Mouse (Mus musculus) right cerebral cortex, postnatal 10 days (tissue): ENCODE measurements around the gene Rps6kb2.

Experiments
- DNase-seq, 2 experiments: peaks; one replicate each; pipeline ENCODE4 v3.0.0; 2021; ENCODE audit warnings: low spot score in 2 of 2

Gene Rps6kb2

GRCm38 (mm10) chr19:4162646-4163542, at the start of gene Rps6kb2:
Rps6kb2 (minus strand) TSS chr19:4163354.
- DNase-seq = peak; percentile 98

DNA sequence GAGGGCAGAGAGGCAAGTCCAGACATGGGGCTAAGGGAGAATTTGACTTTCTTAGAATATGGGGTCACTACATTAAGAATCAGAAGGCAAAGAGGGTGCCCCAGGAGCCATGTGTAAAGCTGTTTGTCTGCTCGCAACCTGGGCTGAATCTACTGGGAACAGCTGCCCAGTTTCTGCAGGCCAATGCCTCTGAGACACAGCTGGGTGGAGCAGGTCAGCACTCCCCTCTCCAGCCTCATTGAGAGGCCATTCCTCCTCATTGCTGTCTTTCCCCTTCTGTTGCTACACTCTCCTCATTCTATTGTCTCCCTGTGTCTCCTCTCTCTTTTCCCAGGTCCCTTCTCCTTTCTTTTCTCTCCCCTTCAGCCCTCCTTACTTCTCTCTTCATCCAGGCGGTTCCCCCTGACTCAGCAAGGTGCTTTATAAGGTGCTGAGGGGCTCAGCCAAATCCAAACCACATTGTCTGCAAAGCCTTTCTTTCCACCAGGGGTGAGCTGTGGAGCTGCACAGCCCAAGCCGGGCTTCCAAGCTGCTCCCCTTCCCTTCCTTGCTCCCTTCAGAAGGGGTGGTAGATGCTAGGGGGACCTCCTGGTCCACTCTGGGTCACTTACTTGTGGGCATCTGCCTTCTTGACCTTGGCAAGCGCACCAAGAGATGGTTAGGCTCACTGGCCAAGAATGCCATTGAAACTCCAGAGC, 48.9 kb upstream of the Rps6kb2 start:
- no peak for DNase-seq

GRCm38 (mm10) chr19:4208563-4208962, 45.4 kb upstream of the Rps6kb2 start:
- no peak for DNase-seq

- DNase-seq = peak in 1 of 2 experiments; percentile 76
Measured at GRCm38 (mm10) chr19:4206971-4207370, 43.8 kb upstream of the Rps6kb2 start.

DNA sequence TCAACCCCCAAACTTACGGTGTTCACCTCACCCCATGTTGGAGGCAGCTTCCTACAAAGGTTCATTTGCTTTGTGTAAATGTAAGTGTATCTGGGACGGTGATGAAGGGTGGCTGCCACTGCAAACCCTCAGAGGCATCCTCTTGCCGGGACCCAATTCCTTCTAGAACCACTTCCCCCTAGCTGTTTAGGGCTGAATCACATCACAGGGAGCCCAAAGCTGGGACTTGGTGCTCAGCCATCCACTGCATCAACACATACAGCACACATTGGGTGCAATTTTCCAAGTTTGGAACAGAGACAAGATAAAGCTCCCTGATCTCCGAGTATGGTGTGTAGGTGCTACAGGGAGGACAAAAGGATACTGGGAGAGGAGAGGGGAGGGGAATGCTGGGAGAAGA, 41.7 kb upstream of the Rps6kb2 start:
- DNase-seq = no peak

DNA sequence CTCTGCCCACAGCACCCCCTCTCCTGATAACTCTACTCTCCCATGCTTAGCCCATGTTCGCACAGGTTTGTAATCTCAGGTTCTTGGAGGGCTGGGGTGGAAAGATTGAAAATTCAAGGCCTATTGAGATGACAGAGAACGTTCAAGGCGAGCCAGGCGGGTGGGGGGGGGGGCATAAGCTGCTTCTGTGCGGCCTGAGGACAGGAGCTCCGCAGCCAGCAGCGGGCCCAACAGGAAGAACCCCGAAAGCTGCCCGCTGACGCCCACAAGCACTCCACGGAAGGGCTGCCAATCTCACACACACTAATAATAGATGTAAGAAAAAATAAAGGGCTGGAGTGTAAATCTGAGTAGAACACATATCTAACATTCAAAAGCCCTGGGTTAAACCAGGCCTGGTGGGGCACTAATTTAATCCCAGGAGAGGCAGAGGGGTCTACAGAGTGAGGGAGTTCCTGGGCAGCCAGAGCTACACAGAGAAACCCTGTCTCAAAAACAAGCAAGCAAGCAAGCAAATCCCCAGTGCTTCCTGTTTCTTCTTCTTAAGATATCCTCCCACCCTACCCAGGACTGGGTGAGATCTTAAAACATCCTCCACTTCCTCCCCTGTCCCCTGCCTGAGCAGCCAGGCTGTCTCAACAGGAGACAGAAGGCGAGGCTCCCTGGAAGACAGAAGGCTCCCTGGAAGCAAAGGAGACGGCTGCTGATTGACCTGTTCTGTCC, 40.6 kb upstream of the Rps6kb2 start:
- no peak for DNase-seq

DNA sequence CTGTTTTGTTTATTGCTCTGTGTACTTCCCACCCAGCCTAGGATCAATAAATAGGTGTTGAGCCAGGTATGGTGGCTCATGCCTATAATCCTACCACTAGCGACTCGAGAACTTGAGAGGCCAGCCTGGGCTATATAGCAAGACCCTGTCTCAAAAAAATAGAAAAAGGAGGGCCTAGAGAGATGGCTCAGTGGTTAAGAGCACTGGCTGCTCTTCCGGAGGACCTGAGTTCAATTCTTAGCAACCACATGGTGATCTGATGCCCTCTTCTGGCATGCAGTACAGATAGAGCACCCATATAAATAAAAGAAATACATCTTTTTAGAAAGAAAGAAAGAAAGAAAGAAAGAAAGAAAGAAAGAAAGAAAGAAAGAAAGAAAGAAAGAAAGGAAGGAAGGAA, 40.0 kb upstream of the Rps6kb2 start:
- DNase-seq = no peak

DNA sequence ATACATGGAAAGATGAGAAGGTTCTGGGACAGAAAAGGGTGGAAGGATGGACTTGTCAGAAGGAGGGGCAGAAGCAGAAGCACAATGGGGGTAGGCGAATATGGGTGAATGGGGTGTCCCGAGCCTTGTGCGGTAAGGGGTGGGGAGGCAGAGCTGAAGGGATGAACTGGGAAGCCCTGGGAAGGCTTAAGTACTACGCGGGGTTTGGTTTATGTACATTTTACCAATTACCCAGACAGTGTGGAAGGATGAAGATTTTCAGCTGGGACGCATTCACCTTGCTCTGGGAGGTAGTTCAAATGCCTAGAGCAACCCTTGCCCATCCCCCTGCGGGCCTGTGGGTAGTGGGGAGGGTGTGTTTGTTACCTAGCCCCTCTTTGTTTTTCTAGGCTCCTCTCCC, 39.0 kb upstream of the Rps6kb2 start:
- no peak for DNase-seq

DNA sequence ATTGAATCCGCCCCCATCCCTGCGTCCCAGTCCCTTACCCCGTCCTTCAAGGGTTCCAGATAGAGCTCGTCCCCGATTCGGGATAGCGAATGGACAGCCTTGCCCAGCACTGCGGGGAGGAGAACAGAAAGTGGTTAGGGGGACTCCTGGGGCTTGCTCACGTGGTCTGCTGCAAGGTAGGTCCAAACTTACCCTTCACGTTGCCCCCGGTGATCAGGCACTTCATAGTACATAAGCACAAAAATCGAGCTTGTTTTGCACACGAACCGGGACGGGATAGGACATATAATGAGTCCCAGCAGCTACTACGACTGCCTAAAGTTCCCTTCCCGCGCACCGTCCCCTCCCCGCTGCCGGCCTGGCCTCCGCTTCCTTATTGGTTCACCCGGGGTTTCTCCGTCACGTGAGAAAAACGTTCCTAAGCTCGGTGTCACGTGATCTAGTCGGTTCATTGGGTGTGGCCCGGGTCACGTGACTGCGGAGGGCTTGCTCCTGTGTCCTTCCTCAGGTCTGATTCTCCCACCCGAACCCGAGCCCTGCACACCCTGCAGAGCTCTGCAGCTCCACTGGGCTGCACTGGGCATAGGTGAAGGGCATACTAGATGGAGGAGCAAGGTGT, 38.2 kb upstream of the Rps6kb2 start, which contains the start of gene Rad9a:
Gene Rad9a, minus strand, starts transcription at position 372 of the 619 bp plus-strand sequence.
- peak; percentile 98 to 99 for DNase-seq

DNA sequence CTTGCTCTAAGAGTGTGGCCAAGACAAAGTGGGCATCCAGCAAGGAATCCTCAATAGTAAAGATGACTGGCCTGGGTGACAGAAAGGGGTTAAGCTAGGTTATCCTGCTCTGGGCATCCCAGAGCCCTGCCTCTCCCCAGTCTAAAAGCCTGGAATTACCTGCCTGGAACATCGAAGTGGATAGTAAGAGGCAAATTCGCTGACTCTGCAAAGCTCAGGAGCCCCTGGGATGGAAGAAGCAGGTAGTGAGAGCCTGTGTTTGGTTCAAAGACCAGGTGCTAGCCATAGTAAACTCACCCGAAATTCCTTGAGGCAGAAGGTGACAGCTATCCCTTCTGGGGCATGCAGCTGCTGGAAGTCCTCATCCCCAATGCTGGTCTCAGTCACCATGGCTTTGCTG, 34.0 kb upstream of the Rps6kb2 start:
- no peak for DNase-seq

DNA sequence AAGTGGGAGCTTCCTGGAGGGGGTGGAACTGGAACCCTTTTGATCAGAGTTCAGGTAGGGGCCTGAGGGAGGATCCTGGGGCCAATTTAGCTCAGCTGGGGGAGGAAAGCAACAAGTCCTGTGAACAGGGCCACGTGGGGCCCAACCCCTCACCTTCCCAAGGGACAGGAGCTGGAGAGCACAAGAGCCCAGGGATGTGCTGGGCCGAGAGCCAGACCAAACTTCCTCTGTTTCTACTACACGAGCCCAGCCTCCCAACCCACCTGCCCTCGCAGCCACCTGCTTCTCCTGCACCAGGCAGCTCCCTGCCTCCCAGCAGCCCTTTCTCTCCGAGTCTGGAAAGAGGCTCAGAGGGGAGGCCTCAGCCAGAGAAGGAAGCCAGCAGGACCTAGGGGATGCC, 33.4 kb upstream of the Rps6kb2 start:
- no peak for DNase-seq

DNA sequence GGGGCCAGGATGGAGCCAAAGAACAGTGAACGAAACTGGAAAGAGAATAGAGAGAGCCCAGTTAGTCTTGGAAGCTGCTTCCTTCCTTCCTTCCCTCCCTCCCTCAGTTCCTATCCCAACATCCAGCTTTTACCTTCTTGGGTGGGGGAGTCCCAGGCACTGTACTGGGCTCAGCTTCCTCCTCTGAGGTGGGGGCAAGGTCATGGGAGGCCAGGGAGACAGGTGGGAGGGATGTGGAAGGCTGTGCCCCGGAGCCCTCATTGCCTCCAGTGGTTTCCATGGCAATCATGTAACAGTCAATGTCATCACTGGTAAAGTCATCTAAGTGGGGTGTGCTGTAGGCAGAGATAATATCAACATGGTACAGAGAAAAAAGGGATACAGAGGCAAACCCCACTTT, 32.9 kb upstream of the Rps6kb2 start:
- no peak for DNase-seq

GRCm38 (mm10) chr19:4194776-4195650, 31.9 kb upstream of the Rps6kb2 start:
- no peak for DNase-seq

- DNase-seq = no peak
Measured at GRCm38 (mm10) chr19:4194021-4194724, 31.0 kb upstream of the Rps6kb2 start.

DNA sequence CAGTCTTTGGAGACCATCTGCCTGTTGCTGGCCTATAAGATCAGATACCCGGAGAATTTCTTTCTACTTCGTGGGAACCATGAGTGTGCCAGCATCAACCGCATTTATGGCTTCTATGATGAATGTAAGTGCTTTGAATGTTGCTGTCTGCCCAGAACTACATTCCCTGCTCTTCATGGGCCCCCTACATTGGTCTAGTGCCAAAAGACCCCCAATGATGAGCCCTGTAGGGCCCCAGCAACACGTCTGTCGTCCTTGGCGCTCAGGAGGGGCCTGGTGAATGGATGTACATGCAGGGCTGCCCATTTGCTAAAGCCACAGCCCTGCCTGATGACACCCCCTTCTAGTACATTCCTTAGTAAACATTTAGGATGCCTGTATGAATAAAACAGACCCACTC, 30.0 kb upstream of the Rps6kb2 start:
- DNase-seq = no peak

DNA sequence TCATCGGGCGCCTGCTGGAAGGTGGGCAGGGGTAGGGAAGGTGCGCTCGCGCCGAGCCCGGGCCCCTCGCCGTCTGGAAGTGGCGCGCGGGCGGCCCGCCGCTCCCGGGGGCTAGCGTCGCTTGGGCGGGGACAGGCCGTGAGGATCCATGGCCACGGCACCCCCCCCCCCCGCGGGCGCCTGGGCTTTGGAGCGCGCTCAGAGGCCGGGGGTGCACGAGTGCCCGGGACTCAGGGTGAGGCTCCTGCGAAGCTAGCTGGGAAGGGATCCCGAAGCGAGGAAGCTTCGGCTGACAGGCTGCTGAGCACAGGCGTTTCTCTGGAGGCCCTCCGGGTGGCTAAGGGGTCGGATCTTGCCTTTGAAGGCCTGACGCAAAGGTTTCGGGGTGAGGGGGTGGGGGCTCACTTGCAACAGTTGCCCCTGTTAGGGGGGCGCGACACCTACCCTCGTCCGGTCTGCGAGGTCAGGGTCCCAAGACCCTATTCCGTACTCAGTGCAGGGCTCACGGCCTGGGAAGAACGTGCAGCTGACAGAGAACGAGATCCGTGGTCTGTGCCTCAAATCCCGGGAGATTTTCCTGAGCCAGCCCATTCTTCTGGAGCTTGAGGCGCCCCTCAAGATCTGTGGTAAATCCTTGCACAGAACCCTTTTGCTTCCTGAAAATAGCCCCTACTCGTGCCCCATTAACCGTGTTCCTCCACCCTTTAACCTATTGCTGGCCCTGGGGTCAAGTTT, 29.3 kb upstream of the Rps6kb2 start:
- DNase-seq = no peak

GRCm38 (mm10) chr19:4191528-4192250, 28.5 kb upstream of the Rps6kb2 start, which contains the start of gene Ppp1ca:
Ppp1ca (plus strand) TSS chr19:4192065.
- peak; percentile 93 to 95 for DNase-seq

DNA sequence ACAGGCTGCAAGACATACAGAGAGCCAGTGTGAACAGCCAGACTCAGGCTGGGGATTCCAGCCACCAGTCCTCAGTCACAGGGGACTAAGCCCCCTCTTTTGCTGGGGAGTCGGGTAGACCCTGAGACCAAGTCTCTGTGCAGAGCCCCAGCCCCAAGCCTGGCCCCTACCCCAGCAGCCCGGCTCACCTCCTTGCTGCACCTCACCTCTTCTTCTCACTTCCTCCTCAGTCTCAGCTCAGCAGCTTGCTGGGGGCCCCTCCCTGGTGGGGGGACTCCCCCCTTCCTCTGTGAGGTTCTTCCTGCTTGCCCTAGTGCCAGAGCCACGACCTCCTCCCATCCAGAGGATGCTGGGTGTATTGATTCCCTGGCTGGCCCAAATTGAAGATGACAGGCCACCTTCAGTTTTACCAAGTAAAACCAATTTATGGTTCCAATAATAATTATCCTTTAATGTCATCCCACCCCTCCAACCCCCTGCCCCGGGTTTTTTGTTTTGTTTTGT, 27.7 kb upstream of the Rps6kb2 start, which contains the start of gene Tbc1d10c:
Gene Tbc1d10c, minus strand, starts transcription at position 454 of the 504 bp plus-strand sequence.
- no peak for DNase-seq
